Mouse (Mus musculus) lung, postnatal 0 days (tissue): ENCODE measurements at regions not wholly inside any gene's neighbourhood (a gene's known extent, or its start where the extent isn't known, plus 50 kb on each side); places are given as distances from the start of the nearest gene placed in this dataset.

ENCODE experiments used
- CTCF ChIP-seq: IDR thresholded peaks from 2 replicates; pipeline ENCODE4 v1.5.1; 2016; ENCODE audit warnings: antibody characterized with exemption, mild to moderate bottlenecking
- EP300 ChIP-seq: IDR thresholded peaks from 2 replicates; pipeline ENCODE4 v1.6.1; 2016; ENCODE audit warnings: antibody characterized with exemption, mild to moderate bottlenecking, control low read depth

- TF ChIP-seq CTCF (no peak), EP300 (no peak)
Observed at GRCm38 (mm10) chr8:116117919-116118318, 386.9 kb upstream of the Dynlrb2 start.
